Mouse (Mus musculus) liver, adult 2 months (tissue): ENCODE results near the gene Col4a2. TPM values are rescaled to one million over a fixed set of nuclear protein-coding genes. Genes with fewer than 3 reads are reported as not detected.

Experiments
- DNase-seq: peaks from one replicate; pipeline ENCODE4 v3.0.0-alpha.2; 2011; ENCODE audit warnings: low read depth, low spot score; ENCODE audit errors: extremely low read depth
- H3K27ac ChIP-seq: fragments of 200-500 bp; replicated peaks from 2 replicates; pipeline ENCODE4 v1.5.1; 2012; ENCODE audit warnings: low read depth, mild to moderate bottlenecking, control low read depth, inconsistent platforms, low read length; ENCODE audit not compliant: insufficient read depth
- H3K27me3 ChIP-seq: fragments of 200-500 bp; 2 replicates; pipeline ENCODE4 v1.6.1; 2012; ENCODE audit warnings: mild to moderate bottlenecking, moderate library complexity, low read length, inconsistent platforms; ENCODE audit not compliant: control insufficient read depth, insufficient read depth
- H3K36me3 ChIP-seq: fragments of 200-500 bp; 2 replicates; pipeline ENCODE4 v1.6.1; 2012; ENCODE audit warnings: low read length, inconsistent platforms; ENCODE audit not compliant: control insufficient read depth, insufficient read depth
- H3K4me1 ChIP-seq: fragments of 200-500 bp; 2 replicates; pipeline ENCODE4 v1.6.1; 2011; ENCODE audit warnings: low read length; ENCODE audit not compliant: control insufficient read depth, insufficient read depth
- H3K4me3 ChIP-seq: fragments of 200-500 bp; 2 replicates; pipeline ENCODE4 v1.5.1; 2011; ENCODE audit warnings: low read depth, mild to moderate bottlenecking, control low read depth, low read length, moderate library complexity; ENCODE audit not compliant: insufficient read depth
- H3K79me2 ChIP-seq: fragments of 200-500 bp; 2 replicates; pipeline ENCODE4 v1.6.1; 2012; ENCODE audit warnings: inconsistent platforms, mild to moderate bottlenecking, low read length, moderate library complexity; ENCODE audit not compliant: control insufficient read depth, insufficient read depth
- H3K9ac ChIP-seq: fragments of 200-500 bp; 2 replicates; pipeline ENCODE4 v1.6.1; 2012; ENCODE audit warnings: low read depth, mild to moderate bottlenecking, control low read depth, inconsistent platforms, low read length
- CTCF ChIP-seq: fragments of 200-500 bp; IDR thresholded peaks from 2 replicates; pipeline ENCODE4 v1.5.1; 2011; ENCODE audit warnings: low read depth, low read length, control low read depth
- POLR2A ChIP-seq: fragments of 200-500 bp; IDR thresholded peaks from 2 replicates; pipeline ENCODE4 v1.6.1; 2011; ENCODE audit warnings: low read length, control low read depth; ENCODE audit not compliant: insufficient read depth; ENCODE audit errors: extremely low read depth
- WGBS: fragments of 180-500 bp; shearing (Covaris S2); methylation state at CpG from one replicate; pipeline ENCODE4 v1.1.7; 2018; 5-methylcytosine and 5-hydroxymethylcytosine counted together
- polyA plus RNA-seq: library from polyadenylated mRNA; depleted of rRNA; stranded (reverse); fragments of >200 nt; gene quantifications from 2 replicates; pipeline ENCODE4 v1.2.3, GENCODE M21; 2012
- total RNA-seq: library from RNA; depleted of rRNA; stranded (reverse); fragments of >200 nt; gene quantifications from 2 replicates; pipeline ENCODE4 v1.2.3, GENCODE M21; 2014

Col4a2 gene
- total and polyA plus RNA-seq, 2 experiments = 7.7 to 8.0 TPM

DNA sequence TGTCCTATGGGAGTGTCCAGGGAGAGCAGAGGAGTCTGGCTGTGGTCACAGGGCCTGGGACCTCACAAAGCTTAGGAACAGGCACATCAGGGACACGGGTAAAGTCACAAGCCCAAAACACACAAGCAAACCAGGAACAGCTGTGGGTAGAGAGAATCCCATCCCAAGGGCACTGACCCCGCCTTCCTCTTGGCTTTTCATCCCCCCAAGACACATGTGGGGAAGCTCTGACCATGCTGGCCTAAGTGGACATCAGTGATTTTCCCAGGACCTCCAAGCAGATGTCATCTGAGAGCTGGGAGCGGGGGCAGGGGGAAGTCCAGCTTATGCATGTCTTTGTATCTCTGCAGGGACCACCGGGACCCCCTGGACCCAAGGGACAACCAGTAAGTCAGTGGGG lies 92.0 kb downstream of the Col4a2 start:
- Histone ChIP-seq H3K4me1 (no peaks in the 10 kb centered on the region), H3K27me3 (no peaks in the 10 kb centered on the region), H3K36me3 (no peaks in the 10 kb centered on the region), H3K79me2 (no peaks in the 10 kb centered on the region), H3K27ac (no peak overlapping the region), H3K9ac (no peak overlapping the region), H3K4me3 (no peak overlapping the region)
- TF ChIP-seq POLR2A = no peak
- DNase-seq = no peak
- 79% methylated on average over 4 of the region's 4 CpGs for WGBS

DNA sequence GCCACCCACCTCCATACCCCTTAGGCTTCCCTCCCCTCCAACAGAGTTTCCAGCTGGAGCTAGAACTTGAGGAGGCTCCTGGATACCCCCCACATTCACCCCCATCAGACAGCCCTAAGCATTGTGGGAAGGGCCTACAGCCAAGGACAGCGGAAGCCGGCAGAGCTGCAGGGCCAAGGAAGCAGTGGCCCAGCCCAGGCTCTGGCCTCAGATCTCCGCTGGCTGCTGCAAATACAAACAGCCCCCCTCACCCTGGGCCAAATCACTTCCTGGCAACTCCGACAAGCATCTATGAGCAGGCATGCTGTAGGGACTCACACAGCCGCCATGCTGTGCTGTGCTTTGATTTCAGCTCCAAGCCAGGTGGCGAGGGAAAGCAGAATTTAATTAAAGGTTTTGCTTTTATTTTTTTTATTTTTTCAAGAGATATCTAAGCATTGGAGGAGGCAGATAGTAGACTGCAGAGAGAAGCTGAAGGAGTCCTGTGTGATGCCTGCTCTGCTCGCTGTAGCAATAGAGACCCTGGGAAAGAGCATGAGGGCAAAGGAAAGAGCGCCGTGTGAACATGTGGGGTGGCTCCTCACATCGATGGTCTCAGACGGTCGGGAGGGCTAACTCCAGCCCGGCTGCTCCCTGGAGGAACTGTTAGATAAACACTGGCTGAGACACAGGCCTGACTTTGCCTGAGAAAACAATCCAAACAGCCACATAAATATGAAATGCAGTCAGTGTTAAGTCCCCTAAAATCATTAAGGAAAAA lies 93.3 kb downstream of the Col4a2 start:
- H3K27me3 ChIP-seq = no peaks in the 10 kb centered on the region
- DNase-seq = peak; percentile 35
- 71% methylated on average over 13 of the region's 13 CpGs for WGBS
- no peak overlapping the region for H3K9ac ChIP-seq
- no peaks in the 10 kb centered on the region for H3K4me1 ChIP-seq
- TF ChIP-seq POLR2A (no peak), CTCF (0 out of 2 replicates have a peak, but pooled peaks have one; percentile 1)
- H3K4me3 ChIP-seq = no peak overlapping the region
- no peaks in the 10 kb centered on the region for H3K79me2 ChIP-seq
- H3K27ac ChIP-seq = peak overlapping the region; percentile 63
- H3K36me3 ChIP-seq = no peaks in the 10 kb centered on the region

DNA sequence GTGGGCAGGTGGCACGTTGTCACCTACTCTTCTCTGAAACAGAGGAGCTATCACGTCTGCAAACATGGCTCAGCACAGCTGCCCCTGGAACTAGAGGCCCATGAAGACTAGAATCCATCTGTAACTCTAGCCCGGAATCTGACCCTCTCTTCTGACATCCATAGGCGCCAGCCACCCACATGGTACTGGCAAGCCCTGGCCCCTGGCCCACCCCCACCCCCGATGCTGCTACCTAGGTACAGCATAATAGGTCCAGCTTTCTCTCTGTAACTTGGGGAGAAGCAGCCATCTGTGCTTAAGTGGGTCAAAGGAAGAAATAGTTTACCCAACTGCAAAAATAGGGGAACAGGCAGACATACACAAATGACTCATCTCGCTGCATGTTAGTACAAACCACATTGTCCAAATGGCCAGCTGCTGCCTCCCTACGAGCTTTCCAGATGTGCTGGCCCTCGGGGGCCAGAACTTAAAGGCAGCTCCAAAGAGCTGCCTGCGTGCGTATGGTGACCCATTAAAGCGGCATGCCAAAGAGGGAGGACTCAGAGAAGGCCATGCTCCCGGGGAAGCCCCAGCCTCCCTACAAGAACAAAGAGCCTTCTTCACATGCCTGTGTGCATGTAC lies 99.0 kb downstream of the Col4a2 start:
- no peaks in the 10 kb centered on the region for H3K36me3 ChIP-seq
- H3K4me1 ChIP-seq = no peaks in the 10 kb centered on the region; the same call in 1 of the 2 replicates
- no peak overlapping the region for H3K4me3 ChIP-seq
- no peaks in the 10 kb centered on the region for H3K79me2 ChIP-seq
- no peak overlapping the region for H3K27ac ChIP-seq
- DNase-seq = no peak
- TF ChIP-seq POLR2A (no peak), CTCF (no peak)
- WGBS = 86% methylated on average over 12 of the region's 12 CpGs
- H3K9ac ChIP-seq = no peak overlapping the region
- no peaks in the 10 kb centered on the region for H3K27me3 ChIP-seq

DNA sequence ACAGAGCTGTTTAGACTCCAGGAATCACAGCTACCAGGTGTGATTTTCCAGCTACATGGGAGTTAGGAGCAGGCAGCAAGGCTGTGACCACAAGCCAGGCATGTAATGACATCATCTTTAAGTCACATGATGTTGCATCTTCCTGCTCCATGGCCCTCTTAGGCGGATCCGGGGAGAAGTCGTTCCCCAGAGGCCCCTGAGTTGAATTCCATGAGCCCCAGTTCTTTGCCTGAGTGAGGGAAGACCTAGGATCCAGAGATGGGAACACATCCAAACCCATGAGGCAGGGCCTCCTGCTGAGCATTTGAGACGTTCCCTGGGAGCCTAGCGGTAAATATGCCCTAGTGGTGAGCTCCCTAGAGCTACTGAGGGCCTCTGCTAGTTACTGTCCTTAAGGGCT lies 99.8 kb downstream of the Col4a2 start:
- TF ChIP-seq CTCF (no peak), POLR2A (no peak)
- Histone ChIP-seq H3K9ac (no peak overlapping the region), H3K27ac (no peak overlapping the region), H3K79me2 (no peaks in the 10 kb centered on the region), H3K4me3 (no peak overlapping the region), H3K36me3 (no peaks in the 10 kb centered on the region), H3K27me3 (no peaks in the 10 kb centered on the region), H3K4me1 (no peaks in the 10 kb centered on the region; the same call in 1 of the 2 replicates)
- no peak for DNase-seq
- WGBS = 67% methylated on average over 5 of the region's 5 CpGs

DNA sequence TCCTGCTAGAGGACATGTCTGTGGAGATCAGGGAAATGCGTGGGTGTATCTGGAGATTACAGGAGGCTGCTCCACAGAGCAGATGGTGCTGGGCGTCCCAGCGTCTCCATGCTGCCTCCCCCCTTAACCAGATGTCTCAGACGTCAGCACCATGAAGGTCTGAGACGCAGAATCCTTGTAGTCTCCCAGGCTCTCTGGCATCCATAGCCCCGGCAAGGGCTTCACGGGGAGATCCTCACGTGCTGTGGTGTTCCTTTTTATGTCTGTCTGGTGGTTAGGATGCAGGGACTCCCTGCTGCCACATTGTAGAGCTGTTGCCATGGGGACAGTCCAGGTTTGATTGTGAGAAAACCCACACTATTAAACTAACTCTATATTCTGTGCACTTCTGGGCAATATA lies 101.7 kb downstream of the Col4a2 start:
- WGBS = 83% methylated on average over 8 of the region's 8 CpGs
- no peak for DNase-seq
- H3K27ac ChIP-seq = no peak overlapping the region
- no peak overlapping the region for H3K9ac ChIP-seq
- no peaks in the 10 kb centered on the region for H3K27me3 ChIP-seq
- no peak overlapping the region for H3K4me3 ChIP-seq
- TF ChIP-seq CTCF (no peak), POLR2A (no peak)
- no peaks in the 10 kb centered on the region for H3K79me2 ChIP-seq
- no peaks in the 10 kb centered on the region for H3K36me3 ChIP-seq
- H3K4me1 ChIP-seq = no peaks in the 10 kb centered on the region; the same call in 1 of the 2 replicates

DNA sequence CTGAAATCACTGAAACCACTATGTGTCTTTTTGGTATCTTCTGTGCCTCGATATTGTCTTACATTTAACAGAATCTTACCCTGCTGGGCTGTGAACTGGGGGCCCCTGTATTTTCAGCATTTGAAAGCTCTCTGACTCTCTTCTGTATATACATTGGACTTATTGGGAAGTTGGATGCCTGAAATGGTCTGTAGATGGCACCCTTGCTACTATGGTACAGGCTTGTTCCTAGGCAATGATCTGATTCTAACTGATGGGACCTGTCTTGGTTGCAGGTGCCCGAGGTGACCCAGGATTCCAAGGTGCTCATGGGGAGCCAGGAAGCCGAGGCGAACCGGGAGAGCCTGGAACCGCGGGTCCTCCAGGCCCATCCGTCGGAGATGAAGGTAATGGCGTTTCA lies 102.5 kb downstream of the Col4a2 start:
- WGBS = 84% methylated on average over 10 of the region's 10 CpGs
- H3K27me3 ChIP-seq = no peaks in the 10 kb centered on the region

More for the DNA sequence above, 102.5 kb downstream of the Col4a2 start:
- Histone ChIP-seq H3K4me1 (no peaks in the 10 kb centered on the region; the same call in 1 of the 2 replicates), H3K27ac (no peak overlapping the region), H3K36me3 (no peaks in the 10 kb centered on the region), H3K79me2 (no peaks in the 10 kb centered on the region), H3K9ac (no peak overlapping the region), H3K4me3 (no peak overlapping the region)
- no peak for DNase-seq
- no peak for TF ChIP-seq POLR2A
- no peak for TF ChIP-seq CTCF
